Mouse (Mus musculus): ENCODE measurements around the gene Slc5a8. TPM values are rescaled to one million over a fixed set of nuclear protein-coding genes. Genes with fewer than 3 reads are reported as not detected.

Gene Slc5a8
- polyA plus RNA-seq, 1 experiment from 2014 or later: not detected

Other genes with a start within 250 kb of the Slc5a8 start
- gene Spic, start 201.0 kb upstream of the Slc5a8 start, polyA plus RNA-seq (2015; fragmentation: Nextera tagmentation; extraction: Ambion mirVana): not detected in 2 replicates
- gene Arl1, start 155.1 kb upstream of the Slc5a8 start, polyA plus RNA-seq (2015; fragmentation: Nextera tagmentation; extraction: Ambion mirVana): 143 and 144 TPM in 2 replicates
- gene Utp20, start 59.2 kb upstream of the Slc5a8 start, polyA plus RNA-seq (2015; fragmentation: Nextera tagmentation; extraction: Ambion mirVana): 12.1 and 14.2 TPM in 2 replicates

All from forebrain, embryonic 13.5 days (tissue).